Mouse (Mus musculus): ENCODE measurements around the gene Dpf3.

The Dpf3 gene

DNA sequence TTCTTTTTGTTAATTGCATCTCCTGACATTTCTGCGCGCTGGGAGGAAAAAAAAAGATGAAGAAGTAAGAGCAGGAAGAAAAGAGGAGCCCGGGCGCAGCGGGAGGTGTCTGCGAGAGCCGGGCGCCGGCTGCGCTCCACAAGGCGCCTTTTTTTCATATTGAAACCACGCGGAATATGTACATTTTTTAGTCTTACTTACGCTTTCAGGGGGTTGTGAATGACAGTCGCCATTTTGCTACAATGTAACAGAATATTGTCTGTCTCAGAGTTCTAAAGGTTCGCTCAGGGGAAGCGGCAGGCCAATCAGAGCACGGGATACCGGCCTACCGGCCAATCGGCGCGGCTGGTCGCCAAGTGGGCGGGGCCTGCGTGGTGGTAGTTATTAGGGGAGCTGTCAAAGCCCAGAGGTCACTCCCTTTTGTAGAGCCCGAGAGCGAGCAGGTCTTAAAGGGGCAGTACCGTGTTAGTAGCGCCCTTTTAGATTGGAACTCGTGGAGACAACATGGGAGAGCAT, at the start of gene Dpf3:
TSS of gene Dpf3 (minus strand) at position 241 of the 516 bp plus-strand sequence.
- under 1% methylated on average over 31 of the region's 31 CpGs for WGBS

DNA sequence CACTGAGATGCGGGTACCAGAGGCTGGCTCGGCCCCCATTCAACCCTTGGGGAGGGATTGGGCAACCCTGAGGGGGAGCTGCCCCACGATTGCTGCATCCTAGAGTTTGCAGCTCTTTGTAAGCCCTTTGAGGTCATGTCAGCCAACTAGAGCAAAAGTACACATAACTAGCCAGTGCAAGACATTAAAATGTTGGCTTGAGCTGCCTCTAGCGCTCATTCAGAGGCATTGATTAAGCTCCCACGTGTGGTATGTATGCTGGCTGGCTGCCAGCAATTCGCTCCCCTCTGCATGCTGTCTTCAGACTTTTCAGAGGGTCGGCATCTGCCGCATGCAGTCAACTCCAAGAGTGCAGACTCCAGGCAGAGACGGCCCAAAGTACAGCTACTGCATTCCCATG, 48.5 kb upstream of the Dpf3 start:
- WGBS: 43% methylated on average over 9 of the region's 9 CpGs

DNA sequence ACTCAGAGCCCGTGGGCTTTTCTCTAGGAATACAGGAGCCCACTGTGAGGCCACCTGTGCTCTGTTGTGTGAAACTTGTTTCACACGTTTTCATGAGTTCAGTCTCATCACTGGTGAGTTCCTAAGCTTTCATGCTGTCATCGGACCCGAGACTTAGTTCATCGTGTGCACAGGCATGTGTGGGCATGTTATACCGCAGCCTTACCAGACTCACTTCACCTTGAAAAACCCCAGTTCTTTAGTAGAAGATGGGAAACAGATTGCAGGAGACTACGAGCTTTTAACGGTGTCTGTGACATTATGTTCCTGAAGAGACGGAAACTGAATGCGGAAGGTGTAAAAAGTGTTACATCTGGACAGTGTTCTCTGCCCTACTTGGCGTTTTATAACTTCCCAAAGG, 47.9 kb upstream of the Dpf3 start:
- WGBS: 59% methylated on average over 11 of the region's 11 CpGs

DNA sequence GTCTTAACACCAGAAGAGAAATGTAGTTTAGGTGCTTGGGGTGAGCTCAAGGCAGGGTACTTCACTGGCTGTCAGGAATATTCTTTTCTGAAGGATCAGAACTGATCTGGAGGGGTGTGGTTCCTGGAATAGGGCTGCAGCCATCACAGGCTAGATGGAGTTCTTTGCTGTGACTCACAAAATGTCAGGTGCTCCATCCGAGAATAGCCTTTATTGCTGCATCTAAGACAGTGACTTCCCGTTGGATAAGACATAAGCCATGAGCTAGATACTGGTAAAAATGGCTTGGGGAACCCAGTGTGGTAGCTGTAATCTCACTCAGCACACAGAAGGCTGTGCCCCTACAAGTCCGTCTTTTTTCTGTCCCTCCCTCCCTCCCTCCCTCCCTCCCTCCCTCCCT, 46.7 kb upstream of the Dpf3 start:
- 53% methylated on average over 3 of the region's 3 CpGs for WGBS

DNA sequence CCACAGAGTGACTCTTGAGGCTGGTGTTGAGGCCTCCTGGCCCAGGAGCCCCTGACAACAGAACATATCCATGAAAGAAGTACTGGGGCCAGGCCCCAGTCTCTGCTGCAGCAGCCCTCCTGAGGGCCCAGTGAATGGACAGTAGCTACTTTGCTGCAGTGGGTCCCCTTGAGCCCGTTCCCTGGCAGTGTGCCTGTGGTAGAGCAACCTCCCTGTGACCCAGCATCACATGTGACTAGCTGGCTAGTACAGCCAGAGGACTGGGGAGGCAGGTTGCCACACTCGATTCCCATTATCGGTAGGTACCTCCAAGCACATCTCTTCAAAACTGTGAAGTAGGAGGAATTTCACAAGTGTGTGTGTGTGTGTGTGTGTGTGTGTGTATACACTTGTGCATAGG, 45.5 kb upstream of the Dpf3 start:
- WGBS: 70% methylated on average over 3 of the region's 3 CpGs

DNA sequence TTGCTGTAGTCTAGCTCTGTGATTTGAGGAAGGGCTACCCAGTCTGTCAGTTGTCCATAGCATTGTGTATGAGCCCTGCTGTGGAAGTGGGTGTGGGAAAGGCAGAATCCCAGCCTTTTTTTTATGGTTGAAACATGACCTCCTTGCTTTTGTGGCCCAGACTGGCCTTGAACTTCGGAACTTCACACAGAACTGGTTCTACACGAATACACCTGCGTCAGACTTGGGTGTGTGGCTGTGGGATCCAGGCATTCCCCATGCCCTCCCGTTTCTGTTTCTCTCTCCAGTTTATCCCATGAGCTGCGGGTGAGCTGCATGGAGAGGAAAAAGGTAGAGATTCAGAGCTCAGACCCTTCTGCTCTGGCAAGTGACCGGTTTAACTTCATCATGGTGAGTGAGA, 44.5 kb upstream of the Dpf3 start:
- WGBS: 97% methylated on average over 6 of the region's 6 CpGs

DNA sequence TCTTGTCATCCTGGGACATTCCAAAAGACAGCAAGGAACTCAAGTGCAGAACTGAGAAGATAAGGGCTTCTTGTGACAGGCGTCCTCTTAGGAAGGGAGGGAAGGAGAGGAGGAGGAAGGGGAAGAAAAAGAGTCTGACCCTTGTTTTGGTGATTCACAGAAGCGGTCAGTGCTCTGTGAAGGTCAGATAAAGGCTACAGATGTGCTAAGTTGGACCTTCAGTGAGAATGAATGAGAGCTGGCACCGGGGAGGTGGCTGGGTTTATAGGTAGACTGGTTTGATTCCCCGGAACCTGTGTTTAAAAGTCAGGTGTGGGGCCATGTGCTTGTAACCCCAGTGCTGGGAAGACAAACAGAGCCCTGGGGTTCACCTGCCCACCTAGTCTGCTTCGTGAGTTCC, 41.1 kb upstream of the Dpf3 start:
- 94% methylated on average over 5 of the region's 5 CpGs for WGBS

DNA sequence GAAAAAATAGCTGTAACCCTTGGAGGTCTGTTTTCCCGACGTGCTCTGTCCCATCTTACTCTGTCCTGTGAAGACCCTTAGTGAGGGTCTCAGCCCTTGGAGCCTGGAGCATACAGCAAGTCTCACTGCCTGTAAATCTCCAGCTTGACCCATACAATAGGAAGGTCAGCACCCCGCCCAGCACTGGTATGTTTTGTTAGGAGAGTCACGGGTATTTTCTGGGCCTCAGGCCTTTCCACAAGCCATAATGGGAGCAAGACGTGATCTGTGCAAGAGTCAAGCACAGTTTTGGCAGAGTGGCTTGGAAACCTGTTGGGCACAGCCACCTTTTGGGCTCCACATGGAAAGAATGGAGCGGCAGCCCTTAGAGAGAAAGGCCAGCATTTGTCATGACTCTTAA, 40.3 kb upstream of the Dpf3 start:
- 87% methylated on average over 6 of the region's 6 CpGs for WGBS

DNA sequence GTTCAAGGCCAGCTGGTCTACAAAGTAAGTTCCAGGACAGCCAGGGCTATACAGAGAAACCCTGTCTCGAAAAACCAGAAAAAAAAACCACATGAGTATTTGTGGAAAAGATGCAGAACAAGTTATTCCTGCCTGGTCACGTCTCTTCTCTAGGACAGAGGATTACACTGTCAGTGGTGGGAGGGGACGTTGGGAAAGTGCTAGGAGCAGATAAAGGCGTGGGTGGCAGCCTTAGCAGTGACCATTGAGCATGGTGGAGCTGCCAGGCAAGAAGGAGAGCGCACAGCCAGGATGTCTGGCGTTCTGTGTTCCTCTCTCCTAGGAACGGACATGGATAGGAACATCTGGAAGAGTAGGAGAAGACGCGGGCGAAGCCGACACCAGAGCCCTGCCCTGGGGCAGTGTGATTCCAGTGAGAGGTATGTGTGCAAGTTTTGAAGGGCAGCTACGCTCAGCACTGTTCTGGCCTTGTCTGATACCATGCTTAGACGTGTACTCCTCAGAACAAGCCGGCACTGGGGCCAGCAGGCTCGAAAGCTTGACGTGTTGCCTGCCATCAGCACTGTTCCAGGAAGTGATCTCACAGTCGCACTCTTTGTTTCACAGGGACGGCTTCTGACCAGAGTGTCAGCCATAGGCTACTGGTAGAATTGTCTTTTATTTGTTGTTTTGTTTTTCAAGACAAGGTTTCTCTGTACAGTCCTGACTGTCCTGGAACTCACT, 38.5 kb upstream of the Dpf3 start:
- WGBS: 58% methylated on average over 18 of the region's 18 CpGs

DNA sequence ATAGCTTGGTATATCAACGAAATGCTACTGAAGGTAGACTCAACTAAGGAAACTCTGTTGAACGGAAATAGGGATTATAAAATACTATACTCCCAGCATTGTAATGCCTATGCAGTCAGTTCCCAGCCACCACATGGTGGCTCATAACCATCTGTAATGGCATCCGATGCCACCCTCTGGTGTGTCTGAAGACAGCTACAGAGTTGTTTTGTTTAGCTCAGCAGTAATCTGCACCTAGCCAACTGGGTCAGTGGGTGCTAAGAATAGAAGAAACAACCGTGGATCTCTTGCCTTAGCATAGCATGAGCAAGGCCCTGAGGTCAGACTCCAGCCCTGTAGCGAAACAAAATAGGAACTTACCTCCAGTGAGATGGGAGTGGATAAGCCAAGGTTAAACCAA, 36.8 kb upstream of the Dpf3 start:
- WGBS: 56% methylated on average over 5 of the region's 5 CpGs

DNA sequence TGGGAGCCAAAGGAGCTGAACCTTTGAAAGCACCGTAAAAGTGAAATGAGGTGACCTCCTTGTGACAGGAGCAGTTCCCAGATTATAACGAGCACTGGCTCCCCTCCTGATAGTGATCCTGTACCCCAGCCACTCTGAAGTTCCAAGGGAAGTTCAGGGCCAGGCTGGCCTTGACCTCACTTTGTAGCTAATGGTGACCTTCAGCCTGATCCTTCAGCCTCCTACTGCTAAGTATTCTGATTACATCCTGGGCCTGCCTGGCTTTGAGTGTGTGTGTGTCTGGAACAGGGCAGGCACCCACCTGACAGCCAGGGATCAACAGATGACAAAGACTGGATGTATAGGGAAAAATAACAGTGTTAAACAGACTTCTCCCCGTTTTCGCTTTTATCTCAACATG, 36.4 kb upstream of the Dpf3 start:
- WGBS: 86% methylated on average over 4 of the region's 4 CpGs

DNA sequence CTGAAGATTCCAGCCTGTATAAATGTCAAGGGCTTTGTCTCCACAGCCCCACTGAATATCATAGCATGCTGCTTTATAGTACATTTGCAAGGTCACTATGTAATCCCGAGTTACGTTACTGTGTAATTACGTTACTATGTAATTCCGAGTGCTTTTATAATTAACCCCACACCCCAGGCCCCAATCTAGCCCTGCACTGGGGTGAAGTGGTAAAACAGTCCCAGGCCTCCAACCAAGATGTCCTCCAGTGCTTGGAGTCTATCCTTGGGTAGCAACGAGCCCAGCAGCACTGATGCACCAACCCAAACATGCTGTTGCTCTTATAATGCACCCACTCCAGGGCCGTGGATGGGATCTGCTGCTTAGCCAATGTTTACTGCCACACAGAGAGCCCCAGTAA, 35.5 kb upstream of the Dpf3 start:
- WGBS: 79% methylated on average over 6 of the region's 6 CpGs

DNA sequence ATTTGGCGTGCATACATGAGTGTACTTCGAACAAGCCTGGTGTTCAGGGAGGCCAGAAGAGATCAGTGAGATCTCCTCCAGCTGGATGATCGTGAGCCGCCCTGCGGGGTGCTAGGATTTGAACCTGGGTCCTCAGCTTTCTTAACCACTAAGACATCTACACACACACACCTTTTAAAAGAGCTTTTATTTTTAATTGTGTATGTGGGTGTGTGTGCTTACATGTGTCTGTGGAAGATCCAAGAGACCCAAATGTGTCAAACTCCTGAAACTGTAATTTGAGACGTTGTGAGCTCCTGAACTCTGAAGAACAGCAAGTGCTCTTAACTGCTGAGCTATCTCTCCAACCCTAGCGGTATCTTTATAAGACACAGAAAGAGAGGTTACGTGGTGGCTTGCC, 33.6 kb upstream of the Dpf3 start:
- 52% methylated on average over 8 of the region's 8 CpGs for WGBS

DNA sequence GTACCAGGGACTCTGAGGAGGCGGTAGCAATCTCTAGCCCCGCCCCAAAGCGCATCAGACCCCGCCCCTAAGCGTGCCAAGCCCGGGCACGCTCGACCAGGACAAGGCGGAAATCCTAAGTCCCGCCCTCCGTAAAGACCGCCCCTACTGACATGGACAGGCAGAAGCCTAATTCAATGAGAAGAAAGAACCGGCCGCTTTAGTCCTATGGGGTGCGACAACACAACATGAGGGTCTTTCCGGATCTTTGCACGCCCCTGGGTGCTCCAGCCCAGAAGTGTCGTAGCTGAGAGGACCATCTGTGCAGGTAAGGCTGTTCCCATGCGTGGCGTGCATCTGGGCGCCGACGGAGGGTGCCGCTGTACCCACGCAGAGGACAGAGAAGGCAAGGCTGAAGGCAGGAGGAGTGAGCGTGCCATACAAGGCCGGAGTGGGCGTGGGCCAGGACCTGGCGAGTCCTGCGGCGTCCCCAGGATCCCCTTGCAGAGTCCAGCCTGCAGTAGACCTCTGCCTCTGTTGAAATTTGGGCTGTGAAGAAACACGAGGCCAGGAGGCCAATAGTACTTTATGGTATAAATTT, 32.9 kb upstream of the Dpf3 start, which contains the start of gene Dcaf4:
TSS of gene Dcaf4 (plus strand) at position 156 of the 580 bp plus-strand sequence.
- under 1% methylated on average over 32 of the region's 32 CpGs for WGBS

DNA sequence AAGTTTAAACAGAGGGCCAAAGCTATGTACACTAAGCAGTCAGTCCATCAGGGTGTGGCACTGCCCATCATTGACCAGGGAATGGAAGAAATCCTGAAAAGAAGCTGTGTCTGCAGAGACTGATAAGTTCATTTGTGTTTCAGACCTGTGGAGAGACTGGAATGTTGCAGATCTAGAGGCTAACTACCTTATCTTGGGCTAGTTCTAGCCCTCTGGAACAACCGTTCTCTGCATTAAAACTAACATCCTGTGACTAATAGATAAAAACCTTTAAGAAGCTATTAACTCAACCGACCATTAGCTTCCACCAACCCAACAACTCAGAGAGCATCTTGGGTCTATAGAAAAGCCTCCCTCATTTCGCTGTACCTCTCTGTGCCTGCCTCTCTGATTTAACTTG, 30.1 kb upstream of the Dpf3 start:
- WGBS: 92% methylated on average over 3 of the region's 3 CpGs

DNA sequence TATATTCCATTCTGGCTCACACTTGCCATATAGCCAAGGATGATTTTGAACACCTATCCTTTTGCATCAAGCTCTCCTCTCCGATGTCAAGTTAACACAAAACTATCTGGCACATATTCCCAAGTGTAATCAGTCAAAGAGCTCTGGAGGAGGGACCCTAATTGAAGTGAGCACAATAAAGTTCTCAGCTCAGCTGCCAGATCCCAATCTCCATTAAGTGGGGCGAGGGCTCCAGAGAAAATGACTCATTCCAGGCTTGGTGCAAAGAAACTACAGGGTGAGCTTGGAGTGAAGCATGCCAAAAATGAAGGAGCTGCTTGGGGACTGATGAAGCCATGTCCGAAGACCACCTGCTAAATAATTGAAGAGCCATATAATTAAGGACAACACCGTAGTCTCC, 26.7 kb upstream of the Dpf3 start:
- 62% methylated on average over 4 of the region's 4 CpGs for WGBS

DNA sequence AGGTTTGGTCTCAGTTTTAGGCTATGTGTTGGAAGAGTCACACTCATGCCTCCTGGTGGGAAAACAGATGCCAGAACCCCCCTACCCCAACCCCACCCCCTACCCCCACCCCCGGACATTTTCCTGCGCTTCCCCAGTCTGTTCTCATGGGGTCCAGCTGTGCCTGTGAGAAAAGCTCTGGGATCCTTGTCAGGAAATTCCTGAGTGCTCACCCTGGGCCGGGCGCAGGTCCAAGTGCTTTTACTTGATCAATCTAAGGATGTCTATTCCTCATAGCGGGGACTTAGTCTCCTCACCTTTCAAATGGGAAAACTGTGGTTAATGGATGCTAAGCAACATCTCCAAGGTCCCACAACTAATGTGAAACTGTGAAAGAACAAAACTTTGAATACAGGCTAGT, 25.7 kb upstream of the Dpf3 start:
- 16% methylated on average over 5 of the region's 5 CpGs for WGBS

DNA sequence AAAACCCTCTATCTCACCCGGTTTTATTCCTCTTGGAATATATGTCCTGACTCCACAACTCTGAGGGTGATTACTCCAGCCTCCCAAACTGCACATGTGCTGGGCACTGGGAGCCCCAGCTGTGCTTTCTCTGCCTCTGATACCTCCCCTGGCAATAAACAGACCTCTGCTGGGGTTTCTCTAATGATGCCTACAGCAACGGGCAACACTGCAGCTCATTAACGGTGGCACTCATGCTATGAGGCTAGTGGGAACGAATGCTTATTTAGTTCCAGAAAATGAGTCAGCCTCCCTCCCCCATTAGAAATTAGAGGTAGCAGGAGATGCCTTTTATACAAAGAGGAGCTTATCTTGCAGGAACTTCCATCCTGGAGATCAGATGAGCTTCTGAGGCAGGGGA, 25.3 kb upstream of the Dpf3 start:
- 18% methylated on average over 4 of the region's 4 CpGs for WGBS

DNA sequence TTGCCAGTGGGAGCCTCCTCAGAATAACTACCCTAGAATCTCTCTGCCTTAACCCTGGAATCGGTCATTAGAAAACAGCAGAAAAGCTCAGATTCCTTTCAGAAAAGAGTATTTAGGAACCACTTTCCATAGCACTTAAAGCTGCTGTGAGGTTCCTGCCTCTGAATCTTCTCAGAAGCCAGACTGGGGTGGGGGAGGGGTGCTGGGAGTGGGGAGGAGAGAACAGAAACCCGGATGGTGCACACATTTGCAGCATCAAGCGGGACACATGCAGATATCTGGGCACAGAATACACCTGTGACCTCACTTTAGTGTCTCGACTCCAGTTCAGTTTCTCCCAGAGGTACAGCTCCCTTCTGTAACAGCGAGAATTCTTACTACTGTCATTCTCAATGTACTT, 23.1 kb upstream of the Dpf3 start:
- 88% methylated on average over 5 of the region's 5 CpGs for WGBS

DNA sequence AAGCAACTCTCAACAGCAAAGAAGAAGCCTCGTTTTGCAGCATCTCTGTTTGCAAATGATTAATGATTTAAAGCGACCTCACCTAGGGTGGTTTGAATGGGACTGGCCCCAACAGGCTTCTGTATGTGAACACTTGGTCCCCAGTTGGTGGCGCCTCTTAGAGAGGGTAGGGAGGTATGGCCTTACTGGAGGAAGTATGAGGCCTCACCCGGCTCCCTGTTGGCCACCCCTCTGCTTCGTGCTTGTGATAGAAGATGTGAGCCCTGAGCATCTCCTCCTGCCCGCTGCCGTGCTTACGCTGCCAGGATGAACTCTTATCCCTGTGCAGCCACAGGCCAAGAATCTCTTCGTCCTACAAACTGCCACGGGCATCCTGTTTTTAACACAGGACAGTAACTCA, 19.0 kb upstream of the Dpf3 start:
- WGBS: 94% methylated on average over 10 of the region's 10 CpGs

DNA sequence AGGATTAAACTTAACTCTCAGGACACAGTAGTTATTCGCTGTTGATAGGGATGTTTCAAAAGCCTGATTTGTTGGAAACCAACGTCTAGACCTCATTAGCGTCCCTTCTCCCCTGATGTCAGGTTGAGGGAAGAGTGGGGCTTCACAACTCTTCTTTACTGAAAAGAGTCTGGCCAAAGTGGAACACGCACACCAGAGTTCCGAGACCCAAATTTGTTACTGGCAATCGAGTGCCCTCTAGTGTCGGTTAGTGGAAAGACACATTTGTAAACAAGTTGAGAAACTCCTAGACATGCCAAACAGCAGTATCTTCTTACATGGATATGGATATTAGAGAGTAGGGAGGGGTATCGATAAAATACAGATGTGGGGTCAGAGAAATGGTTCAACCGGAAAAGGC, 14.7 kb upstream of the Dpf3 start:
- WGBS: 6% methylated on average over 9 of the region's 9 CpGs

DNA sequence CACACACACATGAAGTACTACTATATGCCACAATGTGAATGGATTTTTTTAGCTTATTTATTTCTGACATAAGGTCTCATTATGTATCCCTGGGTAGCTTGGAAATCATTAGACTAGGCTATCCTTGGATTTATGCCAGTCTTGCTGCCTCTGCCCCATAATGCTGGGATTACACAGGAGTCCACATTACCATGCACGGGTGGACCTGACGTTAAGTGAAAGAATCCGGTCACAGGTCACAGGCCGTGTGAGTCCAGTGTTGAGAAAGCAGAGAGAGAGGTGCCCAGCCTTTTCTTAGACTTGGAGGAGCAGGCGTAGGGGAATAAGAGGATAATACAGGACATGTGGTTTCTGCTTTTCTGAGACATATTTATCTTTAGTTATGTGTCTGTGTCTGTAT, 11.7 kb upstream of the Dpf3 start:
- 78% methylated on average over 5 of the region's 5 CpGs for WGBS

DNA sequence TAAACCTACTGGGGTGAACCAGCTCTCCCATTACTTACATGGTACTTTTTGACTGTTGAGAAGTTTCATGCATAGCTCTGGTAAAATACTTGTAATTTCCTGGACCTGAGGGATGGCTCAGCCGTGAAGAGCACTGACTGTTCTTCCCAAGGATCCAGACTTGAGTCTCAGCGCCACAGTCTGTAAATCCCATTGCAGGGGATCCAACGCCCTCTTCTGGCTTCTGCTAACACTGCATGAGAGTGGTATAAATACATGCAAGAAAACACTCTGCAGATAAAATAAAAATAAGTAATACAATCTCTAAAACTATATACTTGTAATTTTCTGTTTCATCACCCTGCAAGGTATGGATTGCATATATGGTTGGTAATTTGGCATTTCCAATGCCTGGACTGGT, 10.4 kb upstream of the Dpf3 start:
- WGBS: 82% methylated on average over 3 of the region's 3 CpGs

DNA sequence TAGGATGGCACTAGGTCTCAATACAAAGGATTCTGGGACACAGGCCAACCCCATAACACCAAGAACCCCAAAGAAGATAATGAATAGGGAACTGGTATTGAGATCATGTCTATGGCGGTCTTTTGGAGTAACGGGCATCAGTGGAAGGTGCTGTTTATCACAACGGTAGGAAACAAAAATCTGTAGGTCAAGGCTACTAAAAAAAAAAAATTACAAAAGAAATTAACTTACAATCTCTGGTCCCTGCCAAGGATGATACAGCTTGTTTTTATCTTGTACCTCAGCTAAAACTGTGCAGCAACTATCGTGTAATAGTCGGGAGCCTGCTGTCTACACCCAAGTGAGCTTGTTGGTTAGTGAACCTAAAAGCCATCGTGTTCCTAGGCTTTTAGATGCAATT, 9.2 kb upstream of the Dpf3 start:
- 82% methylated on average over 6 of the region's 6 CpGs for WGBS

Measured in cerebral cortex, adult 2 months (tissue).